Mouse (Mus musculus) erythroblast, embryonic 14.5 days (primary cell): Measurements from ENCODE around the gene Sept8.

Source experiments
- GATA1 ChIP-seq: IDR thresholded peaks from 2 replicates; pipeline ENCODE4 v1.6.1; 2012; ENCODE audit warnings: low read length, inconsistent platforms, mixed read lengths
- TAL1 ChIP-seq: IDR thresholded peaks from 3 replicates; pipeline ENCODE4 v1.6.1; 2012; ENCODE audit warnings: low read length, inconsistent platforms, mixed read lengths

GRCm38 (mm10) chr11:53479783-53480301, 39.2 kb upstream of the Sept8 start, which contains the start of the genes Gm9945 and Sowaha:
- TF ChIP-seq GATA1, result no peak
- no peak for TF ChIP-seq TAL1
